Mouse (Mus musculus) limb, embryonic 14.5 days (tissue): Measurements from ENCODE around the gene Foxn3. TPM values are rescaled to one million over a fixed set of nuclear protein-coding genes. Genes with fewer than 3 reads are reported as not detected.

Experiments used
- ATAC-seq: fragments of 200-750 bp; cut with Nextera tagmentation; 2 replicates; pipeline ENCODE4 v1.8.0; 2017; ENCODE audit warnings: low read depth, moderate number of reproducible peaks, moderate TSS enrichment; ENCODE audit not compliant: low FRiP score
- DNase-seq: peaks from one replicate; pipeline ENCODE4 v3.0.0-alpha.2; 2015; ENCODE audit warnings: low spot score
- H3K27ac ChIP-seq: fragments of 300-500 bp; sonication (generic); replicated peaks from 2 replicates; pipeline ENCODE4 v1.5.1; 2014; ENCODE audit warnings: low read depth, mild to moderate bottlenecking, low read length, moderate library complexity, mixed read lengths
- H3K27me3 ChIP-seq: fragments of 300-500 bp; sonication (generic); 2 replicates; pipeline ENCODE4 v1.6.1; 2014; ENCODE audit warnings: low read length, mixed read lengths; ENCODE audit not compliant: control insufficient read depth, insufficient read depth
- H3K36me3 ChIP-seq: fragments of 300-500 bp; sonication (generic); 2 replicates; pipeline ENCODE4 v1.6.1; 2014; ENCODE audit warnings: mild to moderate bottlenecking, low read length, moderate library complexity, mixed read lengths; ENCODE audit not compliant: control insufficient read depth, insufficient read depth
- H3K4me1 ChIP-seq: fragments of 300-500 bp; sonication (generic); 2 replicates; pipeline ENCODE4 v1.6.1; 2014; ENCODE audit warnings: antibody characterized with exemption, low read length, mixed read lengths; ENCODE audit not compliant: control insufficient read depth, insufficient read depth
- H3K4me2 ChIP-seq: fragments of 300-500 bp; sonication (generic); replicated peaks from 2 replicates; pipeline ENCODE4 v1.6.1; 2014; ENCODE audit warnings: low read depth, mild to moderate bottlenecking, low read length, moderate library complexity; ENCODE audit not compliant: severe bottlenecking
- H3K4me3 ChIP-seq: fragments of 300-500 bp; sonication (generic); replicated peaks from 2 replicates; pipeline ENCODE4 v1.5.1; 2014; ENCODE audit warnings: low read length
- H3K9ac ChIP-seq: fragments of 300-500 bp; sonication (generic); 2 replicates; pipeline ENCODE4 v1.6.1; 2014; ENCODE audit warnings: mild to moderate bottlenecking, low read depth, low read length, moderate library complexity; ENCODE audit not compliant: severe bottlenecking
- H3K9me3 ChIP-seq: fragments of 300-500 bp; sonication (generic); 2 replicates; pipeline ENCODE4 v1.6.1; 2016; ENCODE audit warnings: low read length; ENCODE audit not compliant: control insufficient read depth
- POLR2A ChIP-seq: fragments of 200-500 bp; IDR thresholded peaks from 2 replicates; pipeline ENCODE4 v1.8.0; 2012; ENCODE audit warnings: inconsistent platforms, mild to moderate bottlenecking, moderate library complexity, borderline replicate concordance; ENCODE audit not compliant: insufficient read depth, insufficient read length; ENCODE audit errors: extremely low read depth
- WGBS: fragments of 180-500 bp; shearing (Covaris S2); extraction: QIAGEN DNeasy Blood & Tissue Kit; methylation state at CpG from one replicate; pipeline ENCODE4 v1.1.7; 2014; 5-methylcytosine and 5-hydroxymethylcytosine counted together
- polyA plus RNA-seq, 2 experiments: library from polyadenylated mRNA; depleted of rRNA in 1 of 2; stranded (reverse) in 1 of 2; unstranded in 1 of 2; fragments of >200 nt; fragmentation: Nextera tagmentation in 1 of 2; extraction: Ambion mirVana in 1 of 2; gene quantifications; 2 replicates each; pipeline versions ENCODE4 v1.2.1 to v1.2.3; 2012 to 2014

Gene Foxn3
- polyA plus RNA-seq (2012; rRNA removed): 27.6 and 31.9 TPM in 2 replicates
- polyA plus RNA-seq (2014; fragmentation: Nextera tagmentation; extraction: Ambion mirVana): 118 and 139 TPM in 2 replicates

GRCm38 (mm10) chr12:99563219-99564059 is at the start of gene Foxn3:
Gene Foxn3, minus strand, starts transcription at chr12:99563582.
- no peak for TF ChIP-seq POLR2A
- ATAC-seq (peak; percentile 87), DNase-seq (peak; percentile 73)
- no peaks in the 10 kb centered on the region for H3K27me3 ChIP-seq
- H3K36me3 ChIP-seq: no peaks in the 10 kb centered on the region
- peak within 1 kb of the TSS; percentile 77 for H3K4me2 ChIP-seq
- WGBS: under 1% methylated on average over 62 of the region's 66 CpGs
- H3K4me1 ChIP-seq: peaks cover 15% of the 10 kb centered on the region
- no peaks in the 10 kb centered on the region for H3K9me3 ChIP-seq
- peak within 1 kb of the TSS; percentile 78 for H3K27ac ChIP-seq
- H3K4me3 ChIP-seq: peak within 1 kb of the TSS; percentile 58
- peak within 1 kb of the TSS; percentile 76 for H3K9ac ChIP-seq

GRCm38 (mm10) chr12:99612181-99612871 is 48.9 kb upstream of the Foxn3 start:
- DNase-seq (no peak), ATAC-seq (no peak)
- 53% methylated on average over 9 of the region's 9 CpGs for WGBS

GRCm38 (mm10) chr12:99610868-99611267 is 47.5 kb upstream of the Foxn3 start:
- H3K9ac ChIP-seq: no peak overlapping the region
- no peak for TF ChIP-seq POLR2A
- H3K36me3 ChIP-seq: no peaks in the 10 kb centered on the region
- ATAC-seq: no peak
- no peak overlapping the region for H3K4me2 ChIP-seq
- H3K4me1 ChIP-seq: no peaks in the 10 kb centered on the region
- H3K27ac ChIP-seq: no peak overlapping the region
- DNase-seq: no peak
- 94% methylated on average over 7 of the region's 7 CpGs for WGBS
- no peaks in the 10 kb centered on the region for H3K9me3 ChIP-seq
- no peak overlapping the region for H3K4me3 ChIP-seq
- H3K27me3 ChIP-seq: no peaks in the 10 kb centered on the region

More at GRCm38 (mm10) chr12:99612181-99612871, 48.9 kb upstream of the Foxn3 start:
- Histone ChIP-seq H3K4me1 (no peaks in the 10 kb centered on the region), H3K9ac (no peak overlapping the region), H3K4me2 (no peak overlapping the region), H3K27ac (no peak overlapping the region), H3K27me3 (no peaks in the 10 kb centered on the region), H3K9me3 (no peaks in the 10 kb centered on the region), H3K36me3 (no peaks in the 10 kb centered on the region), H3K4me3 (no peak overlapping the region)
- no peak for TF ChIP-seq POLR2A

DNA sequence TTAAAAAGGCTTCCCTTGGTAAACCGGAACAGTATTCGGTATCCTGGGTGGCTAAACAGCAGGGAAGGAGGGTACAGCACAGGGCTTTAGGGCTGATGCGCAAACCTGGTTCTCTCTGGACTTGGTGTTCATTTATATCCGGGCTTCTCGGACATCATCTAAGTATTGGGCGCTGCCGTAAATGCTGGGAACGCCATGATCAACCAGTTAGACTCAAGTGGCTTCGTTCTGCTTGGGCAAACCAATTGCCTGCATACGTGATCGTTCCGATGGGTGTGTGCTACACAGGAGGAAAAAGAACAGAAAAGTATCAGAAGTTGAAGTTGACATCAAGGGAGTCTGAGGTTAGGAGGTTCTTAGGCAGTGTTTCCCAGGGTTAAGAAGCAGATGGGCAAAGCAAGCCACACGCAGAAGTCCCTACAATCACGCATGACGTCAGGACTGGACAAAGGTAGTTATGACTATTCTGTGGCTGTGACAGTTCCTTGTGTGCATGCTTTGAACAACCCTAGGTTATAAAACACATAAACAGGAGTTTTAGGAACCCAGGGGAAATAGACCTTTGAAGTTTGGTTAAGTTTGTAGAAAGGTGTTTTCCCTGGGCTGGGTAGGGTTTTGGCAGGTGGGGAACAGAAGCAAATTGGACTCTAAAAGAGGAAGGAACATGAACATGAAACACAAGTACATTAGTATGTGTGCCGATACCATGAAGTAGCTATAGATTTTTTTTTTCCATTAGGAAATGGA is 46.9 kb upstream of the Foxn3 start:
- H3K9me3 ChIP-seq: no peaks in the 10 kb centered on the region
- H3K27ac ChIP-seq: no peak overlapping the region
- no peaks in the 10 kb centered on the region for H3K4me1 ChIP-seq
- DNase-seq (no peak), ATAC-seq (no peak)
- no peak overlapping the region for H3K4me2 ChIP-seq
- WGBS: 90% methylated on average over 16 of the region's 16 CpGs
- TF ChIP-seq POLR2A: no peak
- H3K36me3 ChIP-seq: no peaks in the 10 kb centered on the region
- no peak overlapping the region for H3K9ac ChIP-seq
- no peaks in the 10 kb centered on the region for H3K27me3 ChIP-seq
- no peak overlapping the region for H3K4me3 ChIP-seq

DNA sequence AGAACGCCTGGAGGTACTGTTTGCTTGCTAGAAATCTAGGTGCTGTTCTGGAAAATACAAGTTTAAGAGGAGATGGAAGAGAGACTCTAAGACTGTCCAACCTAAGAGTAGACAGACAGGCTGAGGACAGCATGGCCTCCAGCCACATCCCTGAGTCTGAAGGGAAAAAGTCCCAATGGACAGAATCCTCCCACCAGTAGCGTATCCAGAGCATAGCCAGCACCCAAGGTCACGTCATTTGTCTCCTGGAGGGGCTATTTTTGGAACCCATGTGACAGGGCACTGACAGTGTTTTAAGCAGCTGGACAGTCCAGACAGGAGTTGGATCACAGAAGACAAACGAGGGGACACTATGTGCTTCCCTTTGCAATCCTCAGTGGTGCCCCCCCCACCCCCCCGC is 46.3 kb upstream of the Foxn3 start:
- no peak overlapping the region for H3K27ac ChIP-seq
- ATAC-seq (no peak; the same call in 1 of the 2 replicates), DNase-seq (no peak)
- H3K4me2 ChIP-seq: no peak overlapping the region
- H3K4me1 ChIP-seq: no peaks in the 10 kb centered on the region
- no peak overlapping the region for H3K4me3 ChIP-seq
- no peaks in the 10 kb centered on the region for H3K36me3 ChIP-seq
- TF ChIP-seq POLR2A: no peak
- WGBS: 86% methylated on average over 5 of the region's 5 CpGs
- H3K9me3 ChIP-seq: no peaks in the 10 kb centered on the region
- no peaks in the 10 kb centered on the region for H3K27me3 ChIP-seq
- H3K9ac ChIP-seq: no peak overlapping the region
